Mouse (Mus musculus): ENCODE results near the gene Scamp4. TPM values are rescaled to one million over a fixed set of nuclear protein-coding genes. Genes with fewer than 3 reads are reported as not detected.

The Scamp4 gene
- polyA plus RNA-seq, 1 experiment from 2014 or later, result 69.4 TPM

DNA sequence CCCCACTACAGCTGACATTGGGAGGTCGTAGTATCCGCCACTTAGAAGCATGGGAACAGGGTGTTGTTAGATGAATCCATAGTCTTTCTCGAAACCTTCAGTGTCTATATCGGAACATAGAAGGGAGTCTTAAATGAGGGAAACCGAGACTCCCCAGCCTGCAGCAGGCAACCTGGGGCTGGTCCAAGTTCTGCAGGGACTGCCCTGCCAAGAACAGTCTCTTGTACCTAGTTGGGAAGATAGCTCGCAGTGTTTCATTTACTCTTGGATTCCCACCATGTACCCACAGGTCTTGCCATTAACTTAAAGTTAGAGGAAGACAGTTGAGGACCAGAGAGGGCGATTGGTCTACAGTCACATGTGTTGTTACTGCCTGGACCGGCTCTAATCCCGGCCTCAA is 17.7 kb downstream of the Scamp4 start:
- Histone ChIP-seq H3K27me3 (no peaks in the 10 kb centered on the region), H3K4me1 (peaks cover 29% of the 10 kb centered on the region), H3K36me3 (peaks cover 12% of the 10 kb centered on the region), H3K27ac (no peak overlapping the region), H3K9ac (no peak overlapping the region), H3K4me2 (replicated peaks) (no peak overlapping the region), H3K9me3 (replicated peaks) (no peaks in the 10 kb centered on the region), H3K4me3 (no peak overlapping the region)
- no peak for ATAC-seq (ENCODE audit: low FRiP score)
- 88% methylated on average over 9 of the region's 9 CpGs for WGBS

DNA sequence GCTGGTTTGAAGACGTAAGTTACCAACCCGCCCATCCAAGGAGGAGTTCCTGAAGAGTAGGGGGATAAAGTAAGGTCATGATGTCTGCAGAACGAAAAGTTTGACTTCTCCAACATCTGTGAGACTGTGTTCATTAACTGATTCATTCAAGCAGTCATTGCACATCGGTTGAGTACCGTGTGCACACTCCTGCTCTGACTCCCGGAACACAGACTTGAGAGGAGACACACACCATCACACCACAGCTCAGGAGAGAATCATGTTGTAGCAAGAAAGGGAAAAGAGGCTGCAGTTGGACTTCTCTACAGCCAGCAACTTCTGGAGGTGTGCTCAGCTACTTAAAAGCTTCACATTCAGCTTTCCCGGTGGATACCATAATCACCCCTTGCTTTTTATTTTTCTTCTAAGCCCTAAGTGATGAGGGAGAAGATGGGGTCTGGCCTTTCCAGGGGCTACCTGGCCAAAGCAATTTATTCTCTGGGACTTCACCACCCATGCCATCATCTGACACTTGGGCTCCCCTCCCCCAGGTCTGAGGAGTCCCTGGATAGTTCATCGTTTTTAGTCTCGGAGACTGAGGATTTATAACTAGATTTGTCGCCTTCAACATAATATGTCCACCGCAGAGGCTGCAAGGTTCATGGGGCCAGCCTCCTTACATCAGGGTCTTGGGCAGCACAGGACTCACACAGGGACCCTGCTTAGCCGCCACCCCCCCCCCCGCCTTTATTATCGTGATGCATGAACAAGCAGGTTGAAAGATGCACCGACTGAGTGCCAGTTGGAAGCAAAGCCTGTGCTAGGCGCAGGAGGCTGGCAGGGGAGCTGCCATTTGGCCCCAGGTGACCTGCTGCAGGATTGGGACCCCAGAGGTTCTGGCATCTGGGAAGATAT is 18.4 kb downstream of the Scamp4 start:
- ATAC-seq (ENCODE audit: low FRiP score), result no peak
- Histone ChIP-seq H3K27ac (peak overlapping the region; percentile 96), H3K4me3 (peak overlapping the region; percentile 85), H3K36me3 (peaks cover 6% of the 10 kb centered on the region), H3K9ac (peak overlapping the region; percentile 70), H3K27me3 (no peaks in the 10 kb centered on the region), H3K4me2 (replicated peaks) (peak overlapping the region; percentile 59), H3K9me3 (replicated peaks) (no peaks in the 10 kb centered on the region), H3K4me1 (peaks cover 33% of the 10 kb centered on the region)
- WGBS, result 55% methylated on average over 16 of the region's 16 CpGs

GRCm38 (mm10) chr10:80621690-80621939 is 18.9 kb downstream of the Scamp4 start:
- no peaks in the 10 kb centered on the region for H3K27me3 ChIP-seq
- ATAC-seq (ENCODE audit: low FRiP score), result no peak
- peak overlapping the region; percentile 96 for H3K27ac ChIP-seq
- 6% methylated on average over 9 of the region's 9 CpGs for WGBS
- H3K36me3 ChIP-seq, result no peaks in the 10 kb centered on the region
- H3K9ac ChIP-seq, result peak overlapping the region; percentile 70
- H3K4me3 ChIP-seq, result peak overlapping the region; percentile 85
- peak overlapping the region; percentile 59 for H3K4me2 ChIP-seq (replicated peaks)
- no peaks in the 10 kb centered on the region for H3K9me3 ChIP-seq (replicated peaks)
- peaks cover 33% of the 10 kb centered on the region for H3K4me1 ChIP-seq

- peak overlapping the region; percentile 98 for H3K4me2 ChIP-seq (replicated peaks)
- WGBS, result under 1% methylated on average over 64 of the region's 64 CpGs
Observed at GRCm38 (mm10) chr10:80621940-80622660, 19.4 kb downstream of the Scamp4 start.

DNA sequence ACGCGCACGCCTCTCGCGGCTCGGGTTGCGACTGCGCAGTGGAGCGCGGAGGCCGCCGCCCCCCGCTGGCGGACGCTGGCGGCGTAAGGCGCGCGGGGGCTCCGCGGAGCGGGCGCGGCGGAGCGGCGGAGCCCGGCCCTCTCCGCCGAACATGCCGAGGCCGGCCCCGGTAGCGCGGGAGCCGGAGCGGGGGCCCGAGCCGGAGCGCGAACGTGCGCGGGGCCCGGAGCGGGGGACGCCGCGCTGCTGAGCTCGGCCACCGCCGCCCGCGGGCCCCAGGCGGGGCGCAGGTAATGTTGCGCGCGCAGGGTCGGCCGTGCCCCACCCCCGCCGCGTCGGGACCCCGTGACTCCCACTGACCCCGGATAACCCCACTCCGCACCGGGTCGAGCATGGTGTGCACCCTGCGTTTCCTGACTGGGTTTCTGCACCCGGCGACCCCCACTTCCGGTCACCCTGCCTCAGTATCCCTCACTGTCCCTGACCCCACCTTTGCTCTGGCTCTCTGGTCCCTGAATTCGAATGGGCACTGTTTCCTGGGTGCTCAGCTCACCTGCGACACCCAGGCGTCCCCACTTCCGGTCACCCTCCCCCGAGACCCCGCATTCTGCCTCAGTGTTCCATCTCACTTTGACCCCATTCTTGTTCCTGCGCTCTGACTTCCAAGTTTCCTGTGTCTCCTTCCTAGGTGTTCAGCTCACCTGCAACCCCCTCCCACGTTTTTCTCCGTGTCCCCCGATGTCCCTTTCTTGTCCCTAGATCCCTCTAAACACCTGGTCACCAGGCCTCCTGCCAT is 20.2 kb downstream of the Scamp4 start, which contains the start of gene Csnk1g2:
TSS of gene Csnk1g2 (plus strand) at position 178 of the 796 bp plus-strand sequence.
- H3K27me3 ChIP-seq, result no peaks in the 10 kb centered on the region
- peak within 1 kb of the TSS; percentile 98 for H3K4me2 ChIP-seq (replicated peaks)
- no peak; the same call in 1 of the 2 replicates for ATAC-seq (ENCODE audit: low FRiP score)
- no peaks in the 10 kb centered on the region for H3K9me3 ChIP-seq (replicated peaks)
- H3K27ac ChIP-seq, result peak within 1 kb of the TSS; percentile 96
- H3K9ac ChIP-seq, result peak within 1 kb of the TSS; percentile 94
- H3K36me3 ChIP-seq, result no peaks in the 10 kb centered on the region
- H3K4me1 ChIP-seq, result peaks cover 38% of the 10 kb centered on the region
- 1% methylated on average over 54 of the region's 85 CpGs for WGBS
- H3K4me3 ChIP-seq, result peak within 1 kb of the TSS; percentile 85

More at GRCm38 (mm10) chr10:80621940-80622660, 19.4 kb downstream of the Scamp4 start:
- Histone ChIP-seq H3K36me3 (no peaks in the 10 kb centered on the region), H3K4me3 (peak overlapping the region; percentile 85), H3K9me3 (replicated peaks) (no peaks in the 10 kb centered on the region), H3K27ac (peak overlapping the region; percentile 96), H3K4me1 (peaks cover 33% of the 10 kb centered on the region), H3K27me3 (no peaks in the 10 kb centered on the region), H3K9ac (peak overlapping the region; percentile 94; the same call in 1 of the 2 replicates)
- ATAC-seq (ENCODE audit: low FRiP score), result peak; percentile 96

GRCm38 (mm10) chr10:80623457-80624191 is 21.0 kb downstream of the Scamp4 start:
- ATAC-seq (ENCODE audit: low FRiP score), result no peak
- peak overlapping the region; percentile 85 for H3K4me3 ChIP-seq
- no peaks in the 10 kb centered on the region for H3K27me3 ChIP-seq
- 16% methylated on average over 15 of the region's 15 CpGs for WGBS
- H3K36me3 ChIP-seq, result no peaks in the 10 kb centered on the region
- peak overlapping the region; percentile 94 for H3K9ac ChIP-seq
- no peaks in the 10 kb centered on the region for H3K9me3 ChIP-seq (replicated peaks)
- H3K4me1 ChIP-seq, result peaks cover 39% of the 10 kb centered on the region
- peak overlapping the region; percentile 98 for H3K4me2 ChIP-seq (replicated peaks)
- peak overlapping the region; percentile 84 for H3K27ac ChIP-seq

GRCm38 (mm10) chr10:80625764-80626163 is 23.1 kb downstream of the Scamp4 start:
- Histone ChIP-seq H3K9ac (peak overlapping the region; percentile 24; the same call in 1 of the 2 replicates), H3K4me3 (no peak overlapping the region), H3K27me3 (no peaks in the 10 kb centered on the region), H3K4me2 (replicated peaks) (no peak overlapping the region), H3K36me3 (0 out of 2 replicates have a peak, but pooled peaks cover 8% of the 10 kb centered on the region), H3K4me1 (peaks cover 53% of the 10 kb centered on the region), H3K27ac (no peak overlapping the region), H3K9me3 (replicated peaks) (no peaks in the 10 kb centered on the region)
- ATAC-seq (ENCODE audit: low FRiP score), result no peak
- WGBS, result 95% methylated on average over 4 of the region's 4 CpGs

GRCm38 (mm10) chr10:80627685-80628084 is 25.0 kb downstream of the Scamp4 start:
- H3K9me3 ChIP-seq (replicated peaks), result no peaks in the 10 kb centered on the region
- 63% methylated on average over 2 of the region's 2 CpGs for WGBS
- 0 out of 2 replicates have a peak, but pooled peaks cover 18% of the 10 kb centered on the region for H3K36me3 ChIP-seq
- no peak overlapping the region for H3K27ac ChIP-seq
- peaks cover 46% of the 10 kb centered on the region for H3K4me1 ChIP-seq
- H3K9ac ChIP-seq, result no peak overlapping the region
- H3K27me3 ChIP-seq, result no peaks in the 10 kb centered on the region
- no peak overlapping the region for H3K4me2 ChIP-seq (replicated peaks)
- no peak for ATAC-seq (ENCODE audit: low FRiP score)
- no peak overlapping the region for H3K4me3 ChIP-seq

GRCm38 (mm10) chr10:80628925-80629324 is 26.3 kb downstream of the Scamp4 start:
- Histone ChIP-seq H3K27ac (no peak overlapping the region), H3K9me3 (replicated peaks) (no peaks in the 10 kb centered on the region), H3K36me3 (0 out of 2 replicates have a peak, but pooled peaks cover 22% of the 10 kb centered on the region), H3K4me1 (peaks cover 36% of the 10 kb centered on the region), H3K4me3 (no peak overlapping the region), H3K4me2 (replicated peaks) (no peak overlapping the region), H3K27me3 (no peaks in the 10 kb centered on the region), H3K9ac (0 out of 2 replicates have a peak overlapping the region, but pooled peaks have one; percentile 8)
- no peak for ATAC-seq (ENCODE audit: low FRiP score)
- 85% methylated on average over 9 of the region's 9 CpGs for WGBS

DNA sequence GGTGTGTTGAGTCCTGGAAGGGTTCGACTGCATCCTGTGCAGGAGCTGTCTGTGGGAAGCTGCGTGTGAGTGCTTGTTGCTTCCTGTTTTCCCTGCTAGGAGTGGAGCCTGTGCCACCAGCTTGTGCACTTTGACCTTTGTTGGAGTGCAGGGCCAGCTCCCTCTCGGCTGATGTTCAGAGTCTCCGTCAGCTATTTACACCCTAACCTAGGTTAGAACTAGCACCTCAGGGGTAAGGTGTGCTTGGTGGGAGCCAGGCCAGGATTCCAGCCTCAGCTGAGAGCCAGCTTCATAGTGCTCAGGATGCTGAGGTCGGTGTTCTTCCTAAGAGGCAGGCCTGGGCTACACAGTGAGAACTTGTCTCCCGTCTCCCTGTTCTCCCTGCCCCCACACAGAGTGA is 32.7 kb downstream of the Scamp4 start:
- WGBS, result 85% methylated on average over 6 of the region's 6 CpGs
- Histone ChIP-seq H3K4me2 (replicated peaks) (no peak overlapping the region), H3K4me1 (peaks cover 2% of the 10 kb centered on the region; the same call in 1 of the 2 replicates), H3K27ac (no peak overlapping the region), H3K9me3 (replicated peaks) (no peaks in the 10 kb centered on the region), H3K27me3 (no peaks in the 10 kb centered on the region), H3K9ac (no peak overlapping the region), H3K4me3 (no peak overlapping the region), H3K36me3 (peaks cover 82% of the 10 kb centered on the region)
- no peak for ATAC-seq (ENCODE audit: low FRiP score)

DNA sequence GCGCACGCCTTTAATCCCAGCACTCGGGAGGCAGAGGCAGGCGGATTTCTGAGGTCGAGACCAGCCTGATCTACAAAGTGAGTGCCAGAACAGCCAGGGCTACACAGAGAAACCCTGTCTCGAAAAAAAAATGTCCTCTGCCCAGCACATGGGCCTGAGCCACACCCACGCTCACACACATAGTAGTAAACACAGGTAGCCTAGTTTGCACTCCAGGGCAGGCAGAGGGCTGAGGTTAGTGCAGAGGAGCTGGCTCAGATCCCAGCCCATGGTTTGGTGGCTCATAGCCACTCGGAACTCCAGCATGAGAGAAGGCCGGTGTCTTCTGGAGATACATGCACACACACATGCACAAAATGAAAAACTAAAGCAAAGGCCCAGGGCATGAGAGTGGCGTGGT is 44.3 kb downstream of the Scamp4 start:
- no peaks in the 10 kb centered on the region for H3K27me3 ChIP-seq
- peaks cover 73% of the 10 kb centered on the region for H3K36me3 ChIP-seq
- H3K27ac ChIP-seq, result no peak overlapping the region
- WGBS, result 91% methylated on average over 10 of the region's 10 CpGs
- H3K4me3 ChIP-seq, result no peak overlapping the region
- no peaks in the 10 kb centered on the region for H3K9me3 ChIP-seq (replicated peaks)
- H3K9ac ChIP-seq, result no peak overlapping the region
- 0 out of 2 replicates have a peak, but pooled peaks cover 9% of the 10 kb centered on the region for H3K4me1 ChIP-seq
- ATAC-seq (ENCODE audit: low FRiP score), result no peak
- no peak overlapping the region for H3K4me2 ChIP-seq (replicated peaks)
